Mouse (Mus musculus) bone marrow, adult 2 months (tissue): Measurements from ENCODE around the gene Nfkbie.

ENCODE experiments used
- CTCF ChIP-seq: fragments of 200-500 bp; IDR thresholded peaks from 2 replicates; pipeline ENCODE4 v1.5.1; 2011; ENCODE audit warnings: low read length, control low read depth; ENCODE audit not compliant: control insufficient read depth, insufficient read depth
- POLR2A ChIP-seq: fragments of 200-500 bp; IDR thresholded peaks from 2 replicates; pipeline ENCODE4 v1.6.1; 2011; ENCODE audit warnings: low read depth, mild to moderate bottlenecking, control low read depth, low read length, borderline replicate concordance; ENCODE audit not compliant: control insufficient read depth

DNA sequence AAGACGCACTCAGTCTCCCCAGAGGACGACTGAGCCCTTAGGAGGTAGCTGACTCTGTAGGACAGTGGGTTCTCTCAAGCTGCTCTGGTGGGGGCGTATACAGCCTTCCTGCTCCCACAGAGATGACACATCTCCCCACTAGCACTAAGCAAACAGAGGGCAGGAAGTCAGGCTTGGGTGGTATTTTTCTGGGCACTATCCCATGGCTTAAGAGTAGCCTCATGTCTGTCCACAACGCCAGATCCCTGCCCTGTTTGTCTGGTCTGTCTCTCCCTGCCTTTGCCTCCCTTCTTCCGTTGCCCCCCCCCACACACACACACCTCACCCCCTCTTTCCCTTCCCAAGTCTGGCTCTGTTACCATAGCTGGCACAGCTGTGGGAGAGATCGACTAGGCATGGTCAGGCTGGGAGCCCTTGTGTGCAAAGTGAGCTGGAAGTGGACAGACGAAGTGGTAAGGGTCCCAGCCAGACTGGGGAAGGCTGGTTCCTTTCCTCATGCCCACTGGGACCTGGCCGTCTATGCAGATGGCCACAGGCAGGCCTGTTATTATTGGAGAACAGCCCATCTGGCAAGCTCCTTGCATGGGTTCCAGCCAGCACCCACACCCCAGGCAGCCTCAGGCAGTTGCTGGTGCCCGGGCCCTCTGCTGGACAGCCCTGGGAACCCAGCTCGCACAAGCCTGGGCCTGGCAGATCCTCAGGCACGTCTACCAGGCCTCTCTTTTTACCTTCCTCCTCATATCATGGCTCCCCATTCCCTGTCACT, 41.3 kb downstream of the Nfkbie start:
- TF ChIP-seq CTCF: peak; percentile 60
- no peak for TF ChIP-seq POLR2A
